Mouse (Mus musculus) gastrocnemius, postnatal 10 days (tissue): ENCODE measurements around the gene Prrt1. TPM values are rescaled to one million over a fixed set of nuclear protein-coding genes. Genes with fewer than 3 reads are reported as not detected.
A peak's percentile ranks its signal among the peaks of the same experiment; 100 is the strongest.

Experiments used
- DNase-seq: peaks from one replicate; pipeline ENCODE4 v3.0.0; 2021; ENCODE audit warnings: mixed read lengths
- total RNA-seq, 2 experiments: library from RNA; stranded (reverse); gene quantifications; 2 replicates each; pipeline ENCODE4 v1.2.3; 2021

Gene Prrt1
- total RNA-seq, 2 experiments from 2014 or later: 0.61 to 0.63 TPM

DNA sequence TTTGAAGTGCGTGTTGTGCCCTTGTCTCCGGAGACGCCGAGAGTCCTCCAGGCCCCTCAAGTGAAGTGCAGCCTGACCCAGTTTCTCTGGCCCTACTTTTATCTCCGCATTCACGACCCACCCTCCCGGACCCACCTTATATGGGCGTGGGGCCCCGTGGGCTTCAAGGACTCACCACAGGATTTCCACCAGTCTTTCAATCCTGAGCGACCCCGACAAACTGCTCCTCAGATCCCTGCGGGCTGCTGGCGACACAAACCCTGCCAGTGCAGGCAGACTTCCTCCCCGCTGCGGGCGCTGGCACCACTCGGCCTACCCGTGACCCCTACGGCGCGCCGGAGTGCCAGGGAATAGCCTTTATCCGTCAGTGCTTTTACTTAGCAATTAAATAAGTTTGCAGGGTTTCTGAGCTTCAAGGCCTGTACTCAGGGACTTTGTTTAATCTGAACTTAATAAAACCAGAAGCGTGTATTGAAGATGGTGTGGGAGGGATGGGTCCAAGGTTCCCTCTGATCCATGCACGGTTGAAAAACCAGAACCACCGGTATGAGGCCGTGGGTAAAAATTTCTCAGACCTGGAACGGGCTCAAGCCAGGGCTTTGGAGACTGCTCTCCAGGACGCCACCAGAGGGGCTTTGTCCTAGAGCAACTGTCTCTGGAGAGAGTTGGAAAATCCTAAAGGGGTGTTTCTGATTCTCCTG, 1.2 kb upstream of the Prrt1 start, which contains the start of gene Ppt2:
TSS of gene Ppt2 (minus strand) at position 568 of the 701 bp plus-strand sequence.
- peak; percentile 57 for DNase-seq

DNA sequence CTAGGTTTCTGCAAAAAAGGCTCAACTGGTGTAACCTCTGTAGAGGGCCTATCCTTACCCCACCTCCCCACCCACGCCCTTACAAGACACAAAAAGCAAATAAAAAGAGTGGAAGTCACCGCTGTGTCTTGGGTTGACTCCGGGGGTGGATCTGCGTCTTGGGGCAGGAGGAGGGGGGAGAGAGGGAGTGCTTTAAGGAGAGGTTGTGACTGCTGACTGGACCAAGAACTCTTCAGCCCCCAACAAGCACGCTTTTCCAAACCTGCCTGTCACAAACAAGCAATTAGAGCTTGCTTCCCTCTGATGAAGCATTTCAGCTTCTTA, 727 bp upstream of the Prrt1 start:
- DNase-seq: no peak

DNA sequence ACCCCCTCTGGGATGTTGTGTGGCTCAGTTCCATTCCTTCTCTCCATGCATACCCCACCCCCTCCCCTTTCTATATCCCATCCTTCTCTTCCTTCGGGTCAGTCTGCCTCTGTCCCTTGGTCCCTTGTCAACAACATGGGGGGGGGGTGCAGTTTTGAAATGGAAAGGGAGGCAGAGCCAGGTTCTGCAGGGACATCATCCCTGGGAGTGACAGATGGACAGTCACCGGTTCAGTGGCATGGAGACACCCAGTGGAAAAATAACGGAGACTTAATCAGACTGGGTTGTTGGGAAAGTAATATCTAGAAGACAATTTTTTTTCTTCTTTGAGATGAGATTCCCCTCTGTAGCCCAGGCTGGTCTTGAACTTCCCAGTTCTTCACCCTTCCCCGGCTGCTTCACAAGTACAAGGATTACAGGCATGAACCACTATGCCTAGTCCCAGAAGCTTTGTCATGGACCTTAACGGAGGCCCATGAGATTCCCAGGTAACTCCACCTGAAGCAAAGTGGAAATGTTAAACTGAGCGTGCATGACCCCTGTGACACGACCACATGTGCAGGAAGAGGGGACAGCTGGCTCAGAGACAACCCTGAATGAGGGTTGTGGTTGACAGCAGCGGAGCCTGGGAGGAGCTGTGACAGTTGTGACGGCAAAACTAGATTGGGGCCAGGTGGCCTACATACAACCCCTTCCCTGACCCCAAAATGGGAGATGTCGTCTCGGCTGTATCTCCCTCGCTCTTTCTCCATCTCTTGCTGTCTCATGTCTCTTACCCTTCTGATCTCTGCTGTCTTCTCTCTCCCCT, 667 bp downstream of the Prrt1 start:
- DNase-seq: no peak

DNA sequence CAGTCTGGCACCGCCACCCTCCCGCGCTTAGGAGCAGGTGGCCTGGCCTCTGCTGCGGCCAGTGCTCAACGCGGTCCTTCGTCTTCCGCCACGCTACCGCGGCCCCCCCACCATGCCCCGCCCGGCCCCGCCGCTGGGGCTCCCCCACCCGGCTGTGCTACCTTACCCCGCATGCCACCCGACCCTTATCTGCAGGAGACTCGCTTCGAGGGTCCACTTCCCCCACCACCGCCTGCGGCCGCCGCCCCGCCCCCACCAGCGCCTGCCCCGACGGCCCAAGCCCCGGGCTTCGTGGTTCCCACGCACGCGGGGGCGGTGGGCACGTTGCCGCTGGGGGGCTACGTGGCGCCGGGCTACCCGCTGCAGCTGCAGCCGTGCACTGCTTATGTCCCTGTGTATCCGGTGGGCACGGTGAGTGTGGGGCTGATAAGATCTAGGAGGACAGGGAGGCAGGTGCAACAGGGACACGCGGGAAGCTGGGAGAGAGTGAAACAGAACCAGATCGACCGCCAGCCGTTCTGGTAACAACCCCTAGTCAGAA, 1.5 kb downstream of the Prrt1 start:
- peak; percentile 17 for DNase-seq

DNA sequence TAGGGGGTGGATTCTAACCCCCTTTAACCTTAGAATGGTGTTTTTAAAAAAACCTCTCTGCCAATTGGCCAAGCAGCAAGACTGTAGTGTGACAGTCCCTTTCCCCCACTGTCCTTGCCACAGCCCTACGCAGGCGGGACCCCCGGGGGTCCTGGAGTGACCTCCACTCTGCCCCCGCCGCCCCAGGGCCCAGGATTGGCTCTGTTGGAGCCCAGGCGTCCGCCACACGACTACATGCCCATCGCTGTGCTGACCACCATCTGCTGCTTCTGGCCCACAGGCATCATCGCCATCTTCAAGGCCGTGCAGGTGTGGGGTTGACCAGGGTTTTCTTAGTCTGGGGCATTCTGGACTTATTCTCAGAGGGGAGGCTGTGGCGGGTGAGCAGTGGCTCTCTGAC, 2.3 kb downstream of the Prrt1 start:
- DNase-seq: no peak

DNA sequence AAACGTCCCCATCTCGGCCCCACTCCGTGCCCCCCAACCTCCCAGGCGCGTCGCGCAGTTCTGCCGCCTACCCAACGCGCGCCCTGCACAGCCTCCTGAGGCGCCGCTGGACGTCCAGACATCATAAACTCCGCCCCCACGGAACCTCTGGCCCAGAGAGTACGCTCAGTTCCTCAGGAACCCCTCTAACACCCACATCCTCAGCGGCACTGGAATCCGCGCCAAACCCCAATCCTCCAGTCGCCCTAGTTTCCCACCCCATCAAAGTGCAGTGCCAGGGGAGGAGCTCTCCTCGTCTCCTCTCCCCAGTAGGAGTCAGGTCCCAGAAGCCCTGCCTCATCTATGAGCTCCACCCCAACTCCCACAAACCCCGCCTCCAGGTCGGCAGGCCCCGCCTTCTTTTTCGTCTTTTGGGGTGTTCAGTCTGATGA, 2.9 kb downstream of the Prrt1 start:
- DNase-seq: peak; percentile 60

DNA sequence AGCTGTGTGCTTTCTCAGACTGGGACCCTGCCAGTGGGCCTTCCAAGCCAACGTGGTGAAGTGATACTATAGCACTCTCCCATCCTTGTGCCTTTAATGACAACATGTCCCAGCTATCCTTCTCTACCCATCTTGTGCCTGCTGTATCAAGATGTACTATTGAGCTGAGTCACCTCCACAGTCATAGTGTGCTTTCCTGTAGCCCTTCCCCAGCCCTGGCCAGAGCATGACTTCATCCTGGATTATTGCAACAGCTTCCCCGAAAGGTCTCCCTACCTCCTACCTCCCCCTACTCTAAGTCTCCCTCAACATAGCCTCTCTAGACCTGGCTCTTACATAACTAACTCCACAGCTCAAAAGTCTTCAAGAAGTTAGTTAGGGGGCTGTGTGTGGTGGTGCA, 6.3 kb downstream of the Prrt1 start:
- no peak for DNase-seq

DNA sequence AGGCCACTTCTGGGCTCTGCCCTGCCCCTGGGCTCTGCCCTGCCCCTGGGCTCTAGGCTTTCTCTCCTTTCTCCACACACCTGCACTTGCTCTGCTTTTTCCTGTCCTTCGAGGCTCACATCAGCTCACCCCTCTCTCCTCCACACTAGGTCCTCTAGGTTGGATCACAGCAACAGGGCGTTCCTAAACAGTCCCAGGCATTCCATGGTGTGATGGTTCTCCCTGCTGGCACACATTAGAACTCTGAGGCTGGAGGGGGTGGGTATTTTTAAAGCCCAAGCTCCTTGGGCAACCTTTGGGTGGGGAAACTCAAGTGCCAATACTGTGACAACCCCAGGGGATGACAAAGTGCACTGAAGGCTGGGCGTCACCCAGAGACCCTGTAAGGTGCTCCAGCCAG, 8.1 kb downstream of the Prrt1 start:
- no peak for DNase-seq

DNA sequence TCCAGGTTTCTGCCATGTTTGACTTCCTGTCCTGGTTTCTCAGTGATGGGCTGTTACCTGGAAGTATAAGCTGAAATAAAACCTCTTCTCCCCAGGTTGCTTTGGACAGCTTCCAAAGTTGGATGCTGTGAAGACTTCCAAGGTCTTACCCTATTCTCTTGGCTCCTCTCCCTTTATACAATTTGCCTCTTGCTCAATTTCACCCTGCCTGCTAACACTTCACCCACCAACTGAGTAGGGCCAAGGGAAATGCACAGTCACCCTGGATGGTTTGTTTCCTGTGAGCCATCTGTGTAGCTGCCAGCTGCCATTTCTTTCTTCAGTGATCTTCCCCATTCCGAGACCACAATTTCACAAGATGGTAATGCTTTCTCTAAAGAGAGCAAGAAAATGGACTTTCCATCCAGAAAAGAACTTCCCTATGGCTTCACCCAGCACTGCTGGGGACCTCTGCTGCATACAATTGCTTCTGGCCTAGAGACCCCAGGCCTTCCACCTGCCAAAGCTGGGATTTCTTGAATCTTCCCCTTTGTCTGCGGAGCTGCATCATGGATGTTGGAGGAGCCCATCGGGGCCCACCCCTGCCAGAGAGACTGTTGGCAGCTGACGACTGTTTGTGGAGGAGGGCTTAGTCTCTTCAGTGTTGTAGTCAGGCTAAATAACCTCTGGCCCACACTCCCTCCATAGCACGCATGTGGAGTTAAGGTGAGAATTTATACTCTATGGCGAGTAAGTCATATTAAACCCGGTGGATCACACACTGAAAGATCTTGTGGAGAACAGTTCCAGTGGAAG, 10.3 kb downstream of the Prrt1 start:
- DNase-seq: no peak

DNA sequence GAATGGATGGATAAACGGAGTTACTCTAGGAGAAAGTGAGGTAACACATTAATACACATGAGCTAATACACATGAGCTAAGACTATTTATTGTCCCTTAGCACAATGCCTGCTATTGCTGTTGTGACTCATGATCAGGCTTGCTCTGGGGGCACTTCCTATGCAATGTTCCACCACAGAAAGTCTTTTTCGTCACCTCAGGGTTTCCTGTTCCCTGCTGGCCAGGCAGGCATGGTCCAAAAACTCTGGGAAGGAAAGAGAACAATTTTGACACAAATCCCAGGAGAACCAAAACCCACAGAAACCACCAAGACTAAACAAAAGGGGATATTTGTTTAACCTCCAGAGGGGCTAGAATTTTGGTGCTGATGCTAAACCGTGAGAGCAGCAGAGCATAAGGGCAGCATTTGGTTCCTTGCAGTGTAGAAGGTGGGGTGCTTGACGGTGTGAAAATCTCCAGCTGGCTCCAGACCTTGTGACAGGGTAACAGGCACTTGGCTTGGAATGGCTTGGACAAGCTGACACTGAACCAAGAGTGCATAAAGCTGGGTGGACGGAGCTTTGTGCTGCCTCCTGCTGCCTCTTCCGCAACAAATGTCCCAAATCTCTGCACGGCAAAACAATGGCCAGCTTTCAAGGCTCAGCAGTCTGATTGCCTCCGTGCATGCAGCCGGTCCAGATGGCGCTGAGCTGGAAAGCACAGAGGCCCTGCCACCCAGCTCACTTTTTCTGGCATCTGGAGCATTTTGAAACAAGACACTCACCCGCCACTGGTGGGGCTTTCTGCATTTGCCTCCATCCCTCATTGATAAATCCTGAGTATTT, 11.7 kb downstream of the Prrt1 start:
- no peak for DNase-seq

DNA sequence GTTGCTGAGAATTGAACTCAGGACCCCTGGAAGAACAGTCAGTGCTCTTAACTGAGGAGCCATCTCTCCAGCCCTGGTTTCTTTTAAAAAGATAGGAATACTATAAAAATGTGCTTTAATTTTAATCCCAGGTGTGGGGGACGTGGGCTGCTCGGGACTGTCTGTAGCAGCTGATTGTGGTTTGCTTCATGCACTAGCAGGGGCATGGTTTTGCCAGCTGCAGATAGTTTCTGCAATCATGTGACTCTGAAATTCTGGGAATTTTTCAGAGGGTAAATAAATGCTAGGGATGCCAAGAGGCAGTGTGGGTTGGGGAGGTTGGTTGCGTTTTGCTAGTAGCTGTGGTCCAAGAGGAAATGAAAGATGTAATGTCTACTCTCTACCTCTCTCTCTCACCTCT, 12.6 kb downstream of the Prrt1 start:
- no peak for DNase-seq

DNA sequence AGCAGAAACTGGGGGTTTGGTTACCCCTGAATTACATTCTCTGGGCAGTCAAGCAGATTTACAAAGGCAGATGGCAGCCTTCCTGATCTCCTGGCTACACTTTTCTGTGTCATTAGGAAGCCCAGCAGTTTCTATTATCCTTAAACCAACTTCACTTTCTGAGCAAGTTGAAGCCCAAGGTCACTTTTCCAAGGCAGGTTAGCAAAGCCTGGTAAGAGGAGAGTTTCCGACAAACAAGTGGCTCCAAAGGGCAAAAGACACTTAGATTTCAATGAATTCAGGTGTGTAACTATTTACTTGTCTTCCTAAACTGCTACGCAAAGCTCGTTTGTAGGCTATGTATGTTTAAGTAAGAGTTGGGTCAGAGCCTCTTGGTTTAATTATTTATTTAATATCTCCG, 14.0 kb downstream of the Prrt1 start:
- DNase-seq: no peak

DNA sequence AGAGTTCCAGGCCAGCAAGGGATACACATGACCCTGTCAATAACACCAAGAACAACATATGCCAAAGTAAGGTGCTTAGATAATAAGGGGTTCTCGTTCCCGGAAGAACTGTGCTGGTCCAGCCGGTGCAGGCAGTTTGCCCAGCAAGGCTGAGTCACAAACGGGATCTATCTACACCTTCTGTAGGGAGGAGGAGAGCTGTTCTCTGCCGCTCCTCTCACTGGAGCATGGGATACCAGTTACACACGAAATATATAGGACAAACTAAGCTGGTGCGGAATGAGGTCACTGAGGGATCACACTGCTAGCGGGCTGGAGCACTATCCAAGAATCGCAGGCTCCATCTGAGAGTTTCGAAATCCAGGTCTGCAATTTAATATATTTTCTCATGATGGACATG, 14.6 kb downstream of the Prrt1 start:
- no peak for DNase-seq

DNA sequence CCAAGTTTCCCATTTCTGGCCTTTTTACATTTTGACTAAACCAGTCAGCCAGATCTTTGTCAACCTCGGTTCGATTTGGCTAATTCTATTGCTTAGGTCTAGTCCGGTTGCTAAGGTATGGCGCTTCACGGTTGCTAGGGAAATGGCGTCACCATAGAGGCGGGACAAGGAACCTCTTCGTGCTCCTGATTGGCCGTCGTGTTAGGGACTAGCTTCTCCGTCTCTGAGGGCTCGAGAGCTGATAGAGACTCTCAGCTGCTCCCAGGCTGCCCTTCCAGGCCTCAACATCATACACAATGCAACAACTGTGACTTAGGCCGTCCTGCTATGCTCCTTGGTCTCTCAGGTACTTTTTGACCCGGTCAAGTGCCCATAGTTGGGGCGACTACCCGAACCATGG, 15.3 kb downstream of the Prrt1 start, which contains the start of gene Fkbpl:
TSS of gene Fkbpl (plus strand) at position 157 of the 400 bp plus-strand sequence.
- DNase-seq: peak; percentile 90

DNA sequence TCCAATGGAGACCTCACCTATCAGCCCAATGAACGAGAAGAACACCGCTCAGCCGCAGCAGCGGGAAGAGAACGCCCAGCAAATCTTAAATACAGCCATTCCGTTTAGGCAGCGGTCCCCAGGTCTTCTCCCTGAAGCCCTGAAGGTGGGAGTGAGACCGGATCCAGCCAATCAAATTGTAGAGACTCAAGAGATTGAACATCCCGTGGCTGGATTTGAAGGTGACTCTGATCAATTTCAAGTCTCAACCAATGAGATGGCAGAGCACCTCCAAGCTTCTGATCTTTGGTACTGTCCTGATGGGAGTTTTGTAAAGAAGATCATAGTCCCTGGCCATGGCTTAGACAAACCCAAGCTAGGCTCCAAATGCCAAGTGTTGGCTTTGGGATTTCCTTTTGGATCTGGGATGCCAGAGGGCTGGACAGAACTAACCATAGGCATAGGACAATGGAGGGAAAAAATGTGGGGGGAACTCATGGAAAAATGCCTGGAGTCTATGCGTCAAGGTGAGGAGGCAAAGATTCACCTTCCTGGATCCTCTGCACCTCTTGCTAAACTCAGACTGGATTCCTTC, 16.0 kb downstream of the Prrt1 start:
- DNase-seq: no peak

DNA sequence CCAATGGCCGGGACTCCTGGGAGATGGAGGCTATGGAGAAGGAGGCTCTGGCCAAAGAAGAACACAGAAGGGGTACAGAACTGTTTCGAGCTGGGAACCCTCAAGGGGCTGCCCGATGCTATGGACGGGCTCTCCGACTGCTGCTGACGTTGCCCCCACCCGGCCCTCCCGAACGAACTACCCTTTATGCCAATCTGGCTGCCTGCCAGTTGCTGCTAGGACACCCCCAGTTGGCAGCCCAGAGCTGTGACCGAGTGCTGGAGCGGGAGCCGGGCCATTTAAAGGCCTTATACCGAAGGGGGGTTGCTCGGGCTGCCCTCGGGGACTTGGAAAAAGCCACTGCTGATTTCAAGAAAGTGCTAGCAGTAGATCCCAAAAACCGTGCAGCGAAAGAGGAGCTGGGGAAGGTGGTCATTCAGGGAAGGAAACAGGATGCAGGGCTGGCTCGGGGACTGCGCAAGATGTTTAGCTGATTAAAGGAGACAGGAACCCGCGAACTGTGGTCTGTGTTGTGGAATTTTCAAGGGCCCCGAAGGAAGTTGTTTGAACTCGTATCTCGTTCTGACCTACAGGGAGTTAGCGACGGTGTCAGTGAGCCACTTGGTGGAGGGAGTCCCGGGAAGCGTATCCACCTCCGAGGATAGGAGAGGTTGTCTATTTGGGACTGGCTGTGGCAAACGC, 16.6 kb downstream of the Prrt1 start:
- DNase-seq: no peak

DNA sequence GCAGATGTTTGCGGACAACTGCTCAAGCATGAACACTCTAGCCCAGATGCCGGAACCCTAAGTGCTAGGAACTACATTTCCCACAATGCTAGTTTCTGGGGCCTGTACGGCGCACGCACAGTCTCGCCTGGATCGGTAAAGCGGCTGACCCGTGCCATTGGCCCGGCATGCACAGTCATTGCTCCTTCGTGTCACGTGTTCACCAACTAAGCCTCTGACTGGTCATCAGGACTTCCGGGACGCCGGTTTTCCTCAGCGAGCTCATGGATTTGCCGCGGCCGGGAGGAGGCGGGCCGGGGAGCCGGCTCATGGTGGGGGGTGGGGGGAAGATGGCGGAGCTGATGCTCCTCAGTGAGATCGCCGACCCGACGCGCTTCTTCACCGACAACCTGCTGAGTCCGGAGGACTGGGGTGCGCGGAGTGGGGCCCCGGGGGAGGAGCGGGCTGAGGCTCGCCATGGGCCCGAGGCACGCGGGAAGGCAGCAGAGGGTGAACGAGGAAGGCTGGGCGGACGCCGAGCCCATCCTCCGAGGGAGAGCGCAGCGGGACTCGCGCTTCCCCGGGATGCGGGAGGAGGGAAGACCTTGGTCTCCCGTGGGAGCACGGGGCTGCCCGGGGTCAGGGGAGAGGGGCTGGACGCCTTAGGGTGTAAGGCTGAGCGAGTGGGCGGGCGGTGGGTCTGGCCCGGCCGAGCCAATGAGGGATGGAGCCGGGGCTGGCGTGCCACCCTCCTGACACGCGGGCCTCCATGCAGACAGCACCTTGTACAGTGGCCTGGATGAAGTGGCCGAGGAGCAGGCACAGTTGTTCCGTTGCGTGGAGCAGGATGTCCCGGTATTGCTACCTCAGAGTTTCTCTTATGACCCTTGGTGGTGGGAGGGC, 17.8 kb downstream of the Prrt1 start, which contains the start of gene Atf6b:
TSS of gene Atf6b (plus strand) at position 241 of the 882 bp plus-strand sequence.
- DNase-seq: peak; percentile 86

DNA sequence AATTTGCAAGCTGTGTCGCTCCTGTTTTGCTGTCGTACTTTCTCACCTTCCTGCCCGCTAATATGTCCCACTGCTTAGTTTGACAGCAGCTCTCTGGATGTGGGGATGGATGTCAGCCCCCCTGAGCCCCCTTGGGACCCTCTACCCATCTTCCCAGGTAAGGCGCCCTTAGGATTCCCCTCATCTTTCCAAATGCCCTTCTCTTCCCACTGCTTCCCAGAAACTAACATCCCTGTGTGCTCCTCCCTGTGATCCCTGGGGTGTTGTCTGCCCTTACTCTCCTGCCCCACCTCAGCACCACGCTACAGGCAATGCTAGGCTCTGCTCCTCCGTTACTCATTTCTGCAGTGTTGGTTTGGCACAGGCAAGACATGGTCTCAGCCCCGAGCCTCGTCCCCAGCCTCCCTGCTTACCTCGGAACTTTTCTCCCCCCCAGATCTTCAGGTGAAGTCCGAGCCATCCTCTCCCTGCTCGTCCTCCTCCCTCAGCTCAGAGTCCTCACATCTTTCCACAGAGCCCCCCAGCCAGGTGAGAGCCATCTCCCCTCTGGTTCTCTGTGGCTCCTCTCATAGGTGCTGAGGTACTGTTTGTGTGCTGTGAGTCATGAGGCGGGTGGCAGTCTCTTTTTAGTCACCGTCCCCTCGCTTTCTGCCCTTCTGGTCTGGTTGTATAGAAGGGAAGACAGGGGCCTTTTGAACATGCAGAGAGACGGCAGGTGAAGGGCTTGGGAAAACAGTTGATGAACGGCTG, 19.0 kb downstream of the Prrt1 start:
- no peak for DNase-seq
